Mouse (Mus musculus) embryo, embryonic 11.5 days (tissue): ENCODE results near the gene Ubap2.
A peak's percentile ranks its signal among the peaks of the same experiment; 100 is the strongest.

Source experiments
- DNase-seq: peaks from one replicate; pipeline ENCODE4 v3.0.0-alpha.2; 2012; ENCODE audit warnings: low read depth, low spot score

The Ubap2 gene

DNA sequence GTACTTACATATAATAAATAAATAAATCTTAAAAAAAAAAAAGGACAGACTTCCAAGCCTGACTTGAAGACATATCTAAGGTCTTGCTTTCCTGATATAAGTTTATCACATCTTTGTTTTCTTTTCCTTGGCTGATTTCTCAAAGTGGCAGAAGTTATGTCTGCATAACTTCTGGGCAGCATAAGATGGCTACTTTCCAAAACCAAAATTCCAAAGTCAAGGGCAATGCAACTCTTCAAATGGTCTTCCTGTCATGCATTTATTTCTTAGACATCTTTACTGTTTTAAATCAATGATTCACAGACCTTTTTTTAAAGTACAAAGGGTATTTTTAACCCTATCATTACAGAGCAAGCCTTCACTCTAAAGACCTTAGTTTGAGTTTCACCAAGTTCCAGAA, 14.3 kb downstream of the Ubap2 start:
- no peak for DNase-seq

DNA sequence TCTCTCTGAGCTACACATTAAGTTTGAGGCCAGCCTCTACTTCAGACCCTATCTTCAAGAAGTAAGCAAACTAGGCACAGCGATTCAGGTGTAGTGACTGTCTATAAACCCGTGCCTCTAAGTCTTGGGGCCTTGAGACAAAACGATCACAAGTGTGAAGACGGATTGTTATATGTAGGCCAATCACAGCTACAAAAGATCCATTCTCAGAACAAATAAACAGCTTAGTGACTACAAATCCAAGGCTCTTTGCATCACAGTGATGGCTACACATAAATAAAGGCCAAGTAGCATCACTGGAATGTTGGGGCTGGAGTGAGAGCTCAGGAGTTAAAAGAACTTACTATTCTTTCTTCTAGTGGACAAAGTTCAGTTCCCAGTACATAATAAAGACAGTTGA, 15.9 kb downstream of the Ubap2 start:
- DNase-seq = no peak

DNA sequence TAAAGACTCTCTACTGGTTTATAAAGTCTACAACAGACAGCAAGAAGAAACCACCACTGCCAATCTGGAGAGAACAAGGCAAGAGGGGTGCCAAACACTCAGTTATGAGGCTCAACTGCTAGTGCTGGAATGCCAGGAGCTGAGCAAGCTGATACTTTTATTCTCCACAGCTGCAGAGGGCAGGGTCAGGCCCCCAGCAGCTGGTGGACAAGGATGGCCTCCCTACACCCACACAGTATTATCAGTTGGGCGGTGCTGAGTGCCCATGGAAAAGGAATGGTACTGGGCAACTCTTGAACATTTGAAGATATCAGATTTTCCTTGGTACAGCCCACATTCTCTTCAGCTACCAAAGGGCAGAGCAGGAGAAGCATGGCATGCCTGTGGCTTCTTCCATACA, 17.2 kb downstream of the Ubap2 start:
- no peak for DNase-seq

DNA sequence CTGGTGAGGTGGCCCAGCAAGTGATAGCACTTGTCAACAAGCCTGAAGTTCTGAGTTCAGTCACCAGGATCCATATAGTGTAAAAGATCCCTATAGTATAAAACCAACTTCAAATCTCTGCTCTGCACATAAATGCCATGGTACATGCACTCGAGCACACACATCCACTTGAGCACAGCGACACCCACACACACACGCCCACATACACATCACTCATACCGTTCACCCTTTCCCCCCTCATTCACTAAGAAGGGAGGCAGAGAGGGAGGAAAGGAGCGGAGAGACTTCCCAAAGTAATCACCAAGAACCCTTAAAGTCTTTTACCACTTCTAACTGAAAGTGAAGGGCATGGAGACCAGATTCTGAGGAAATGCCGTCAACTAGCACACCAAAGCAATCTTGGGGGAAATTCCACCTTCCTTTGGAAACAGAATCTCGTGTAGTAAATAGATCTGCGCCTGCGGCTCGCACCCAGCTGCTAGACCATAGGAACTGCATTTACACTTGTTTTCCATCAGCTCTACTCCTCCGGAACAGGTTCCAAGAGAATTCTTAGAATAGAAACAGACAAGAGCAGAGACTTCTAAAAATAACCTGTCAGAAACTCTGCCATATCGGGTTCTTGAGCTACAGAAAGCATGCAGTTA, 19.3 kb downstream of the Ubap2 start:
- no peak for DNase-seq

DNA sequence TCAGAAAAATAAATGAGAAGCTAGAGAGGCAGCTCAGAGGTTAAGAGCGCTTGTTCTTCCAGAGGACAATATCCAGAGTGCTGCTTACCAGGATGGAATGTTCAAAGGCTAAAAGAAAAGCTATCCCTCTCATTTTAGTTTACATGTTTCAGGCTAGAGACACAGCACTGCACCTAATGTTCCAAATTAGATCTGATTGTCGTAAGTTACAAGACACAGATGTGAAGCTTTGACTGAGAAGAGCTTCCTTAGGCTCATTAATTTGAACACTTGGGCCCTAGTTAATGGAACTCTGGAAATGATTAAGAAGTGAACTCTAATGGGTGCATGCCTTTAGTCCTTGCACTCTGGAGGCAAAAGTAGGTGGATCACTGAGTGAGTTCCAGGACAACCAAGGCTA, 21.2 kb downstream of the Ubap2 start:
- no peak for DNase-seq

DNA sequence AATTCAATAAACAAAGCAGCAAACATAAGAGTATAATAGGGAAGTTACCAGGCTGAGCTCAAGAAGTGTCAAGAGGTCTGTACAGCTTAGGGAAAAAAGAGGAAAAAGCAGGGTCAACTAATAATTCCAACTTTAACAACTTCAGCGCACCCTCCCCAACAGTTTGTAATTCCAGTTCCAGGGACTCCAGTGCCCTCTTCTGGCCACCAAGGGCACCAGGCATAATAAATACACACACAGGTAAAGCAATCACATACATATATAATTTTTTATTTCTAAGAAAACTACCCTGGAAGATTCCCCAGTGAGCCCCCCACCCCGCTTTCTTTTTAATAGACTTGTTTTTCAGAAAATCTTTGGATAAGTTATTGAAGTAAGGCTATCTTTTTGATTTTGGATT, 29.5 kb downstream of the Ubap2 start:
- DNase-seq = no peak

DNA sequence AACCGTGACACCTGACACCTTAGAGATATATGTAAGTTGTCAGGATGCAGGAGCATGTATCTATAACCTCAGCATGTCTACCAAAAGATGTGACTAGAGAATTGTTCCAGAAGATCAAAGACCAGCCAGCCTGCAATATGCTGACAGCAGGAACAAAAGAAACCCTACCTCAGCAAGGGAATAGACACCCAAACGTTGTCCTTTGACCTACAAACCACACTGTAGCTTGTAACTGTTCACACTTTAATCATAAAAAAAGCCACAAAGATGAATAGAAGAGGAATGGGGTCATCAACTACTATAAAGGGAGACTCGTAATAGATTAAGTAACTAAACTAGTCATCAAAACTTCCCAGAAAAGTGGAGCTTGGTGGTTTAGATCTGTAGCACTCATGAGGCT, 34.0 kb downstream of the Ubap2 start:
- no peak for DNase-seq

DNA sequence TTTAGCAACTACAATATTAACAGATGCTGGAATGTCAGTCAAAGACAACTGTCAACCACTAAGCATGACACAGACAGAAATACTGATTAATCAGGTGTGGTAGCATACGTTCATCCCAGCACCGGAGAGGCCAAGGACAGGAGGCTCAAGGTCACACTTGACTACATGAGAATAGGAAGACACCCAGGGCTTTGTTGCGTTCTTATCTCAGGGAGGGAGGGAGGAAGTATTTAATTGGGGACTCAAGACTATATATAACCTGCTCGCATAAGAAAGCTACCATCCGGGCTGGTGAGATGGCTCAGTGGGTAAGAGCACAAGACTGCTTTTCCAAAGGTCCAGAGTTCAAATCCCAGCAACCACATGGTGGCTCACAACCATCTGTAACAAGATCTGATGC, 39.3 kb downstream of the Ubap2 start:
- DNase-seq = no peak

DNA sequence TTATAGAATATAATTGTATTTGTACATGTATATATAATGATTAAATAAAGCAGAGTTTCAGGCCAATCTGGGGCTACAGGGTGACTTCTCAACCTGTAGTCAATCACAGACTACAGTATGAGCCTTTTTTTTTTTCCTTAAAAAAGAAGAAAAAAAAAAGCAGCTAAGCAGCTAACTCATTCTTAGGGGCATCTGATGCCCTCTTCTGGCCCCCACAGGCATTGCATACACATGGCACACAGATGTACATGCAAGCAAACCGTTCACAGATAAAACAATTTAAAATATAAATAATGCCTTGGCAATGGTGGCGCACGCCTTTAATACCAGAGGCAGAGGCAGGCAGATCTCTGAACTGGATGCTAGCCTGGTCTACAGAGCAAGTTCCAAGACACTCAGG, 48.6 kb downstream of the Ubap2 start:
- DNase-seq = peak; percentile 29

DNA sequence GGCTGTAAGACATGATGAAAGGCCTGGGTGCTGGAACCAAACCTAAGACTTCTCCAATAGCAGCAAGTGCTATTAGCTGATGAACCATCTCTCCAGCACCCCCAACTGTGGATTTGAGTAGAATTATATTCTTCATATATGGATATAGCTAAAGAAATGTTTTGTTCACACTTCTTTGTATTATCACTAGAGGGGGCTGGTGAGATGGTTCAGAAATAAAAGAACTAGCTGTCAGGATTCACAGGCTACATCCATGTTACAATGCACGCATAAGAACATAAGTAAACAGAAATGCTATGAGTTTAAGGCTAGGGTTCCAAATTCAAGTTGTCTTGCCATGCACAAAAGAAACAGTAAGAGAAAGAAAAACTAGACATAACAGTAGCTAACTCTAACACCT, 49.5 kb downstream of the Ubap2 start:
- DNase-seq = no peak

DNA sequence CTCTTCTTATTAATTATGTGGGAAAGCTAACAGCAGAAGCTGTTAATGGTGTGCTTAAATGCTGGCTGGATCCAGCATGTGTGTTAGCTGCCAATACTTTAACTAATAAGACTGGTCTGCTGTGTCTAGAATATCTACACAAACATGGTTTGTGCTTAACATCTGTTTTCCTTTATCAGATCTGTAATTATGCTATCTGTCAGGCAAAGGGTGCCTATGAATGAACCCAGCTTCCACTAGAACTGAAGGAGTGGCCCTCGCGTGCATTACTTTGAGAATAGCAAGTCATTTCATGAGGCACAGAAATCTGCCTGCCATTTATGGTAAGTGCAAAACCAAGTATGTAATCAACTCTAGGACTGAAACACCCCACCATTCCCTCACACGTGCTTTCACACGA, 66.9 kb downstream of the Ubap2 start:
- DNase-seq = no peak

DNA sequence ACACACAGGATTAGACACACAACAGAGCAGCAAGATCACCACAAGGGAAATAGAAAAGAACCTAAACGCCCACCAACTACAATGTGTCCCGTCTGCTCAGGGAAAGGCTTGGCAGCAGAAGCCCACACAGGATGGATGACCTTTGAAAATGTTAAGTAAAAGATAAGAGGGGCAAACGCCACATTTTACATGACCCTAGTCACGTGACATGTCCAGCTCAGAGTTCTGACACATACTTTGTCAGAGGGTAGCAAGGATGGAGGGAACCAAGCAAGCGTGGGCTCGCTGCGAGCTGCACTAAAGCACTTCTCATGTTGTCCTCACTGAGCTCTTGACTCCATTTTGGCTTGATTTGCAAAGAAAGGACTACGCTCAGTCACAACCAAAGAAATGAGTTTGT, 69.2 kb downstream of the Ubap2 start:
- no peak for DNase-seq

DNA sequence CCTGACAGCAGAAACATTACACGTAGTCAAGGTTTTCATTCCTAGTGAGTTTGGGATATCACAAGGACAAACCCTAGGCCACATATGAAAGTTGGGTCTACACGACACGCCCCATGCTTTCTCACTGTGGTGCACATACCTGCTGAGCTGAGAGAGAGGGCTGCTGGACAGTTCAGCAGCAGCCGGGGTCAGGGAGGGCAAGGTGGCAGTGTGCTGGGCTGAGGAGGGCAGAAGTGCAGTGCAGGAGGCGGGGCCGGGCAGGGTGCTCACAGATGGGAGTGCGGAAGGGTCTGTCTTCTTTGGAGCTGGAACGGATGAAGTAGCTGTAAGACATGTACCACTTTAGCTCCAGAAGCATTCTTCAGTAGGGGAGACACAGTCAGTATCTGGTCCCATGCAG, 72.8 kb downstream of the Ubap2 start:
- no peak for DNase-seq

DNA sequence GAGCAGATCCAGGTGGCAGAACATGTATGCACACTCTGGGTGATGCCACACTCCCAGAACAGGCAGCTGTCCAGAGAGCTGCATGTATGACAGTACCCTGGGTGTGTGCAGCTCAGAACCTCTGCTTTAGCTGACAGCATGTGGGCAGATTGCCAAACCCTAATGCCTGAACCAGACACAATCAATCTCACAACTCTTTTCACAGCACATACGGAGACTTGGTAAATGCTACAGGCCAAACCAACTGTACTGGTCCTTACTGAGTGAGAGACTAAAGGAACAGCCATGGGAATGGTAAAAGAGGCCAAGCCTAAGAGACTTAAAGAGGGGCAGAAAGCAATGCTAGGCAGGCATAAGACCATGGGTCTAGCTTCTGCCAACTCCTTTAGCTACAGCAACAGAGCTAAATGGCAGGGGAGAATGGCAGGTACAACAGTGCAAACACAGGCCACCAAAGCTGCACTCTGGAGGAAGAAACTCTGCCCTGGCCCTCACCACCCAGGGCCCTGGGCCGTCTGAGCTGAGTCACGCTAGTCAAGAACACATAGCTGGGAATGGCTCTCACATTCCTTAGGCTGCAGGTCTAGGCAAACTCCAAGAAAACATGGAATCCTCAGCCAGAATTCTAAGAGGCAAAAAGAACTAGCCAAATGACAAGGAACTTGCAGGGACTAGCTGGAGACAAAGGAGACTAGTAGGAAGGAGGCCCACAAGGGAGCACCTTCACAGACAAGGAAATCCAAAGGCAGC, 77.9 kb downstream of the Ubap2 start:
- no peak for DNase-seq

DNA sequence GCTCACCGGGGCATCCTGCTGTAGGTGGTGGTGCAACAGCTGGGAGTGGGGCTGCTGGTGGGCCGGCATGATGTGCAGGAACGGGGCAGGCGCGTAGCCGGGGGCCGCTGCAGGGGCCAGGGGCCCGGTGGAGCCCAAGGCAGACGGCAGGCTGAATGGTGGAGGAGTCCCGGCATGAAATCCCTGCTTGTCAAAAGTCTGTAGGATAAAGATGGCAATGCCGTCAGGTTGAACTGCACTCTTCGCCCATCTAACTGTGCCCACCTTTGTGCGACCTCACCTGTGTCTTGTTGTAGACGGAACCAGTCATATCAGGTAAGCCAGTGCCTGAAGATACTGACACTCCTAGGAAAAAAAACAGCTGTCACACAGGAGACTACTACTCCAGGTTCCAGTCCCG, 79.6 kb downstream of the Ubap2 start:
- DNase-seq = no peak

DNA sequence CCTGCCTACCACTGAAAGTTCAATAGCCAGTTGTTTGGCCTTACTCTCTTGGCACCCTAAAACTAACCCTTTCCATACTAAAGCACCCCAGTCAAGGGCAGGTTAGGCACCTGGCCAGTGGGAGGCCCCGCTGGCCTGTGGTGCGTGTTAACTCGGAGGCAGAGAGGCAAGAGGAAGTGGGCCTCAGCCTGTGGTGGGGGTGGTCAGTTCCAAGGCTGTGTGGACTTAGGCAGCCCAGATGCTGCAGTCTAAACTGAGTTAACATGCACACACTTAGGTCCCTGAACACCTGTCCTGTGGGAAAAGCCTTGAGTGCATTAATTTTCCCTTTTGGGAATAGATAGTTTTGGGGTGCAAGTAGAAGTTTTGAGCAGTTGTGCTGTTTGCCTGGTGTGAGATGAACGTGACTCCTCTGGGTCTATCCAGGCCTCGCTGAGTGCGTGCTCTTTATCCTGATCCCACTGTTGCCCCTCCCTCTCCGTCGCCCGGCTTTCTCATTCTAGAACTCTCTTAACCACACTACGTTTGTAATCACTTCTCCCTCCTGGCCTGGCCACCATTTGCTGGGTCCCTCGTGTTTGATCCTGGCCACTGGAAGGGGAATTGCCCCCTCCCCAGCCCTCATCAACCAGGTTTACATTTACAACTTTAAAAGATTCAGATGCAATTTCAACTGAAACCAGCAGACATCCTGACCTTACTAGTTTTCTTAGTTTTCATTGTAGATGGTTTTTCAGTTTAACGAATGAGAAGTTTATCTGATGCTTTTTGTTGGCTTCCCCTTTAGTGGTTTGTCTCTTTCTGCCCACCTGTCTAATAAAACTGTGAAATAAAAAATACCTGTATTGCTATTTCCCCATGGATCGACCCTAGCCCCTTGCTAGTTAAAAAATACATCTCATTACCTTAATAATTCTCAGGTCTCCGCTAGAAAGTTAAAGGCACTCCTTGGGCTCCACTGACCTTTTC, 82.1 kb downstream of the Ubap2 start:
- no peak for DNase-seq

DNA sequence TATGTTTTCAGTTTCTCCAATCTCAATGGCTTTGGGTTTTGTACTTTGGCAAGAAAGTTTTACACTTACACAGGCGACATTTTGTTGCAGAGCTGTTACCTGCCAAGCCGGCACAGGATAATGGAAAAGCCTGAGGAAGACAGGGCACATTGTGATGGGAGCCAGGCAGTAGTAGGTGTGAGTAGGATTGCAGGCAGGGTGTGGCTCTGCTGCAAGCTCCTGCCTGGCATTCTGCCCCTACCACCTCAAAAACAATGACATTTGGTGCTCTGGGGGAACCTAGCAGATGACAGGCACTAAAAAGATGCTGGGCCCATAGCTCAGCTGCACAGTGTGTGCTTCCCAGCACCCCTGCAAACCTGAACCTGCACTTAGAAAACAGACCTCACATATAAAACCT, 85.1 kb downstream of the Ubap2 start:
- DNase-seq = no peak

DNA sequence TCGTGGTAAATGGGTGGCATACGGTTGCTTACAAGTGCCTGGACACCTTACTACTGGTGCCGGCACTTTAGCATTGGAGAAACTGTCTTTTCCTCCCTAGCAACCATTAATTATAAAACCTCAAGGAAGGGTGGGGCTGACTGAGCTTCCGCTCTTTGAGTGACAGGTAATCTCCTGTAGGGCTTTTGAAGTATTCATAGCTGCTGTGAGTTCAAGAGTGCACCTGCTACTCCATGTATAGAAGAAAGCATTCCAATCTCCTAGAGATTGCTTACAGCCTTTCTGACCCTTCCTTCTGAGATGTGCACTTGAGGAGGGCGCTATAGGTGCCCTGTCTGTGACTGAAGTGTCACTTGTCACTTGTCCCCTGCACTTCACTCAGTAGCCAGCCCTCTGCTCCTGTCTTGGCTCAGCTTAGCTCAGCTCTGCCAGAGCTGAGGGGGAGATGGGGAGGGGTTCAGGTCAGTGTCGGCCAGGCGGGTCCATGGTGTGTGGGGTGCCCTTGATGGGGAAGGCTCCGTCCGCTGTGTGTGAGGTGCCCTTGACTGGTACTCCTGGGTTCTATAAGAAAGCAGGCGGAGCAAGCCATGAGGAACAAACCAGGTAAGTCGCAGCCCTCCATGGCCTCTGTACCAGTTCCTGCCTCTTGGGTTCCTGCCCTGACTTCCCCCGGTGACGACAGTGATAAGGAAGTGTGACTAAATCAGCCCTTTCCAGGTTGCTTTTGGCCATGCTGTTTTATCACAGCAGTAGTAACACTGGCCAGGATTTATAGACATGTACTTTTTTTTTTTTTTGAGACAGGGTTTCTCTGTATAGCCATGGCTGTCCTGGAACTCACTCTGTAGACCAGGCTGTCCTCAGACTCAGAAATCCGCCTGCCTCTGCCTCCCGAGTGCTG, 94.9 kb downstream of the Ubap2 start:
- no peak for DNase-seq

DNA sequence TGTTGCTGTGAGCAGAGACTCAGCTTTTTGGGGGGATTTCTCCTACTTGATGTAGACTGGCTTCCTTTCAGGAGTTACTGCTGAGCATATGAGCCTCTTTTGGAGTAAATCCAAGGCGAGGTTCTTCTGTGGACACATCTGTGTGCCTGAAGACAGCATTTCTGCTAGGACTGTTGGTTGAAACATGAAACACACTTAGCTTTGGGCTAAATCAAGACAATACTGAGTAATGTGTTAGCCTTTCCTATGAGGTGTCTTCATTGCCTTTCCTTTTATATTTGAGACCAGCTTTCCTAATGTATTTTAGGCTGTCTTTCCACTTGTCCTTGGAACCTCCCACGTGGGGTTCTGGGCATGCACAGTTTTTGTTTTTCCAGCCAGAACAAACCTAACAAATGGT, 100.3 kb downstream of the Ubap2 start:
- DNase-seq = no peak

DNA sequence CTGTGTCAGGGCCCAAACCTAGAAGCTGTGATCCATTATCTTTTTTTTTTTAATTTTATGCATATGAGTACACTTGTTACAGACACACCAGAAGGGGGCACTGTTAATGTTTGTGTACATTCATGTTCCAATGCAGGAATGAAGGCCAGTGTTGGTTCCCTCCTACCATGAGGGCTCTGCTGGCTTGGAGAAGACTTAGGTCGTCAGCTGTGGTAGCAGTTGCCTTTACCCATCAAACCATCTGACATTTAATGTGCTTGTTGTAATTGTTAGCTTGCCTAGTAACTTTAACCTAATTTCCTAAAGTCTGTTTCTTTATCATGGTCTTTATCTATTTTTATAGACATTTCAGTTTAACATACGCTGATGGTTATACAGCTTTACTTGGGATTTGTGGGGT, 104.0 kb downstream of the Ubap2 start:
- DNase-seq = no peak

DNA sequence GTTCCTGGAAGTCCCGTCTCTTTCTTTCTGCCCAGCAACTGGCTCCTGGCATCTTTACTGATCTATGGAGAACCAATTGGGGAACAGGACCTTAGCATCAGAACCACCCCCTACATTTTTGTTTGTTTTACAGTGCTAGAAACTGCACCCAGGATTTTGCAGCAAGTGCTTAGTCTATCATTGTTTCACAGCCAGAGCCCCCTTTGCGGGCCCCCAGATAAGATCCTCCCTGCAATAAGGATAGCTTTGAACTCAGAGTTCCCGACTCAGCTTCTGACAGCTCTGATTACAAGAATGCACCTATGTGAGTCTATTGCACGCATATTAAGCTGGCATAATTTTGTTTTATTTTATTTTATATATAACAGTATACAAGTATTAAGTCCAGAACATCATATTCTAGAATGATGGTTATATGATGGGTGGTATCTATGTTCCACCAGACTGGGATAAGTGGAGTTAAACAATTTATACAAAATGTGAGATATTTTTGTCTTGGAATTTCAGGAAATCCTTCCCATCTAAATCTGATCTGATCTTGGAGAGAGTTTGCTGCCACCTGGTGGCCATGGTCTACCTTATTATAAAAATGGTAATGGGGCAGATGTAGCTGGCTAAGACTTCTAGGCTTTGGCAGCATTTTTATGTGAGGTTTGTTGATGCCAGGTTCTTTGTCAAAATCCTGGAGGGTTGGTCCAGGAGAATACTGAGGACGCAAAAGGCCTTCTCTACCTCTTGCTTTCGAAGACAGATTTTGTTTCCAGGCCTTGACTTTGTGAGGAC, 109.1 kb downstream of the Ubap2 start:
- peak; percentile 67 for DNase-seq
